Mouse (Mus musculus) heart, postnatal 0 days (tissue): ENCODE data around the gene Prmt9. TPM values are rescaled to one million over a fixed set of nuclear protein-coding genes. Genes with fewer than 3 reads are reported as not detected.

Experiments used
- ATAC-seq: fragments of 200-750 bp; cut with Nextera tagmentation; 2 replicates; pipeline ENCODE4 v1.8.0; 2017; ENCODE audit warnings: low read depth, moderate number of reproducible peaks, moderate library complexity; ENCODE audit not compliant: insufficient read depth
- DNase-seq: peaks from one replicate; pipeline ENCODE4 v3.0.0-alpha.2; 2016; ENCODE audit warnings: low spot score
- H3K27ac ChIP-seq: fragments of 300-500 bp; sonication (generic); 2 replicates; pipeline ENCODE4 v1.5.1; 2014; ENCODE audit warnings: low read depth, mild to moderate bottlenecking
- H3K27me3 ChIP-seq: fragments of 300-500 bp; sonication (generic); 2 replicates; pipeline ENCODE4 v1.6.1; 2014; ENCODE audit warnings: low read length, mixed read lengths; ENCODE audit not compliant: control insufficient read depth, insufficient read depth
- H3K36me3 ChIP-seq: fragments of 300-500 bp; sonication (generic); replicated peaks from 2 replicates; pipeline ENCODE4 v1.6.1; 2014; ENCODE audit warnings: low read length, mixed read lengths; ENCODE audit not compliant: control insufficient read depth, insufficient read depth
- H3K4me1 ChIP-seq: fragments of 300-500 bp; sonication (generic); 2 replicates; pipeline ENCODE4 v1.6.1; 2014; ENCODE audit warnings: antibody characterized with exemption; ENCODE audit not compliant: control insufficient read depth, insufficient read depth
- H3K4me2 ChIP-seq: fragments of 300-500 bp; sonication (generic); 2 replicates; pipeline ENCODE4 v1.6.1; 2014; ENCODE audit warnings: low read depth, mild to moderate bottlenecking, low read length, moderate library complexity
- H3K4me3 ChIP-seq: fragments of 300-500 bp; sonication (generic); 2 replicates; pipeline ENCODE4 v1.5.1; 2014; ENCODE audit warnings: low read depth, low read length
- H3K9ac ChIP-seq: fragments of 300-500 bp; sonication (generic); replicated peaks from 2 replicates; pipeline ENCODE4 v1.6.1; 2014; ENCODE audit warnings: low read depth, low read length, mixed read lengths
- H3K9me3 ChIP-seq: fragments of 300-500 bp; sonication (generic); replicated peaks from 2 replicates; pipeline ENCODE4 v1.6.1; 2016; ENCODE audit warnings: low read length; ENCODE audit not compliant: control insufficient read depth
- CTCF ChIP-seq: IDR thresholded peaks from 2 replicates; pipeline ENCODE4 v1.5.1; 2016; ENCODE audit warnings: antibody characterized with exemption, control low read depth, low read depth
- EP300 ChIP-seq: IDR thresholded peaks from 2 replicates; pipeline ENCODE4 v1.6.1; 2016; ENCODE audit warnings: antibody characterized with exemption, low read depth
- WGBS: fragments of 180-500 bp; shearing (Covaris S2); extraction: QIAGEN DNeasy Blood & Tissue Kit; methylation state at CpG from one replicate; pipeline ENCODE4 v1.1.7; 2014; 5-methylcytosine and 5-hydroxymethylcytosine counted together
- polyA plus RNA-seq: library from polyadenylated mRNA; unstranded; fragments of >200 nt; fragmentation: Nextera tagmentation; extraction: Ambion mirVana; gene quantifications from 2 replicates; pipeline ENCODE4 v1.2.1, GENCODE M21; 2015
- total RNA-seq: library from RNA; depleted of rRNA; stranded (reverse); fragments of >200 nt; gene quantifications from 2 replicates; pipeline ENCODE4 v1.2.3, GENCODE M21; 2014; ENCODE audit warnings: low replicate concordance

Gene Prmt9
- total and polyA plus RNA-seq, 2 experiments from 2014 or later: 14.9 to 15.1 TPM

DNA sequence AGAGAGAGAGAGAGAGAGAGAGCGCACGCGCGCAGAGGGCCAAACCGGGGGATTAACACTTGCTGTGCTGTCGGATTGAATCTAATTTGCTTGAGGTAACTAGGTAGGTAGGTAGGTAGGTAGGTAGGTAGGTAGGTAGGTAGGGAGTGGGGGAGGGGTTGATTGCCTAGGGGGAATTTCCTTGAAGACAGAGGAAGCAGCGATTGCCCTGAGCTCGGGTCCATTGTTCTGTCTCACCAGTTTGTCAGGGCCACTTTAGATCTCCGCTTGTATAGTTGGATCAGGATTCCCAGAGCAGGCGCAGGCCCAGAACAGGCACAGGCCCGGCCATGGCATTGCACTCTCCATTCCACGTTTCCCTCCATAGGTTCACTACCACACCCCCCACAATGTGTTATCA lies 12.4 kb upstream of the Prmt9 start:
- DNase-seq: no peak
- no peak for TF ChIP-seq EP300
- Histone ChIP-seq H3K27ac (no peak overlapping the region), H3K9me3 (no peaks in the 10 kb centered on the region), H3K36me3 (no peaks in the 10 kb centered on the region), H3K4me2 (no peak overlapping the region), H3K27me3 (no peaks in the 10 kb centered on the region), H3K4me1 (no peaks in the 10 kb centered on the region), H3K4me3 (no peak overlapping the region), H3K9ac (no peak overlapping the region)
- WGBS: 83% methylated on average over 12 of the region's 12 CpGs
- no peak for ATAC-seq

DNA sequence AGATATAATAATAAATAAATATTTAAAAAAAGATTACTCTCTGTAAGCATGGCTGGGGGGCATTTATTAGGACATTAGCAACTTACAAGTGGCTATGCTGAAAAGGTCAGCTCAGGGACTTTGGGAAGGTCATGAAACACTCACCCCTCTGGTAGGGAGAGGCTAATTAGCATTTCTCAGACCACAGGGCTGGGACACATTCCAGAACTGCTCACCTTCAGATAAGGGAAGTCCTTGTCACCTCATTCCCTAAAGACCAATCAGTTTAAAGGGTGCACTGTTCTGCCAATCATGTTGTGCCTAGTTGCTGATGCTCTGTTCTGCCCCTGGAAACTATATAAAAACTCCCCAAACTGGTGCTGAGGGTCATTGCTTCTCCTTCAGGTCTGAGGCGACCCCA lies 10.9 kb upstream of the Prmt9 start:
- Histone ChIP-seq H3K27me3 (no peaks in the 10 kb centered on the region), H3K4me2 (no peak overlapping the region), H3K4me3 (no peak overlapping the region), H3K9ac (no peak overlapping the region), H3K36me3 (no peaks in the 10 kb centered on the region), H3K4me1 (no peaks in the 10 kb centered on the region), H3K27ac (no peak overlapping the region), H3K9me3 (no peaks in the 10 kb centered on the region)
- DNase-seq: no peak
- 95% methylated on average over 1 of the region's 1 CpGs for WGBS
- no peak for ATAC-seq
- TF ChIP-seq CTCF: no peak
- no peak for TF ChIP-seq EP300

DNA sequence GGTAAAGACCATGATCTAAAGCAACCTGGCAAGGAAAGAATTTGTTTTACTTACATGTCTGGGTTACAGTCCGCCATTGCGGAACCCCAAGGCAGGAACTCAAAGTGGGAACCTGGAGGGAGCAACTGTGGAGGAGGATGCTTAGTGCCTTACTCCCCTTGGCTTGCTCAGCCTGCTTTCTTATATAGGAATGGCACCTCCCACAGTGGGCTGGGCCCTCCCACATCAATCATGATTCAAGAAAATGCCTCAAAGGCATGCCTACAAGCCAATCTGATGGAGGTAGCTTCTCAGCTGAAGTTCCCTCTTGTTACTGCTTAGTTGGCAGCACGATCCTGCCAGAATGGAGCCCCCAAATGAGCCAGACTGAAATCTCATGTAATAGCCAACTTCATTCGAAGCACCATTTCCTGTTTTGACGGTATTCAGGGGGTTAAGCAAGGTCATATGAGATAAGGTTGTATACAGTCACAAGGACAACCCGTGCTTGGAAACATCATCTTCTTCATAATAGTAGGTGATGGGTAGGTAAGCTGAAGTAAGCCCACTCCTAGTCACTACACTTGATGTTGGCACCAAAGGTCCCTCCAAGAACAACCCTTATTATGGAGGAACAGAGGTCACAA lies 5.9 kb upstream of the Prmt9 start:
- Histone ChIP-seq H3K9me3 (no peaks in the 10 kb centered on the region), H3K9ac (no peak overlapping the region), H3K4me1 (no peaks in the 10 kb centered on the region), H3K27ac (no peak overlapping the region), H3K36me3 (no peaks in the 10 kb centered on the region), H3K4me2 (no peak overlapping the region), H3K27me3 (no peaks in the 10 kb centered on the region), H3K4me3 (no peak overlapping the region)
- DNase-seq (no peak), ATAC-seq (no peak)
- 68% methylated on average over 6 of the region's 6 CpGs for WGBS
- TF ChIP-seq CTCF: no peak
- no peak for TF ChIP-seq EP300

DNA sequence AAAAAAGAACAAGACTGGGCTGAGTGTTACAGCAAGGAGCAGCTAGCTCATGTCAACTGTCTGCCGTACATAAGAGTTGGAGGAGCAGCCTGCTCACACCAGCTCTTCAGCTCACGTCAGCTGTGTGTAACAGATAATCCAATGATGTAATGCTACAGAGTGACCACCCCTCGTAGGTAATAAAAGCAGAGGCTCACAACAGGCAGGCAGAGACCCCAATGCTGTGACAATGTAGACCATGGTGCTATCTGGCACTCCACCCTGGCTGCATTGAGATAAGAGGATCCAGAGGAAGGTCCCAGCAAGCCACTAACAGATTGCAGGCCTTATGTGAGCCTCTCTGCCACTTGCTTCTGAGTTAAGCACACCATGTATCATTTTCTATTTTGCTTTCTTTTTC lies 4.8 kb upstream of the Prmt9 start:
- no peak for ATAC-seq

DNA sequence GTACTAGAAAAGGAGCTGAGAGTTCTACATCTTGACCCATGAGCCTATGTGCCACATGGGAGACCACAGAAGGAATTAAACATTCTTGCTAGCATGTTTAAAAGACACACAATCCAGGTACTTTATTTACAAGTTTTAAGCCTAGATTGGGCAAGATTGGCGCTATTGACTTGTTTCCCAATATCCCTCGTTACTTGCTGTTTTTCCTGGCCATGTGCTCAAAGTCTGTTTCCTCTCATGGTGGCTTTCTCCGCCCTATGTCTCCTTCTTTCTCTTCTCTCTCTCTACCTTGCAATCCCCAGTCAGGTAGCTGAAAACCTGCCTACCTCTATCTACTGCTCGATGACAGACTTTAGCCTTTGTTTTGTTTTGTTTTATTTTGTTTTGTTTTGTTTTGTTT lies 3.6 kb upstream of the Prmt9 start:
- 81% methylated on average over 4 of the region's 4 CpGs for WGBS
- peaks cover 5% of the 10 kb centered on the region; the same call in 1 of the 2 replicates for H3K4me1 ChIP-seq
- DNase-seq (no peak), ATAC-seq (no peak)
- H3K4me2 ChIP-seq: no peak overlapping the region
- no peak overlapping the region for H3K27ac ChIP-seq
- no peaks in the 10 kb centered on the region for H3K36me3 ChIP-seq
- H3K4me3 ChIP-seq: no peak overlapping the region
- TF ChIP-seq CTCF: no peak
- TF ChIP-seq EP300: no peak
- H3K9ac ChIP-seq: no peak overlapping the region
- H3K9me3 ChIP-seq: no peaks in the 10 kb centered on the region
- H3K27me3 ChIP-seq: no peaks in the 10 kb centered on the region

More for the DNA sequence above, 4.8 kb upstream of the Prmt9 start:
- Histone ChIP-seq H3K9ac (no peak overlapping the region), H3K4me2 (no peak overlapping the region), H3K36me3 (no peaks in the 10 kb centered on the region), H3K9me3 (no peaks in the 10 kb centered on the region), H3K27ac (no peak overlapping the region), H3K4me3 (no peak overlapping the region), H3K4me1 (peaks cover 5% of the 10 kb centered on the region; the same call in 1 of the 2 replicates), H3K27me3 (no peaks in the 10 kb centered on the region)
- no peak for TF ChIP-seq CTCF
- no peak for DNase-seq
- 43% methylated on average over 3 of the region's 3 CpGs for WGBS
